Mouse (Mus musculus) retina, embryonic 14.5 days (tissue): ENCODE measurements around the gene Arfgap2.

Experiments
- DNase-seq: peaks from one replicate; pipeline ENCODE4 v3.0.0-alpha.2; 2015; ENCODE audit warnings: low spot score

Arfgap2 gene

GRCm38 (mm10) chr2:91259493-91259892, 5.3 kb upstream of the Arfgap2 start:
- DNase-seq: no peak

- DNase-seq: no peak
These were observed 798 bp upstream of the Arfgap2 start for GRCm38 (mm10) chr2:91263692-91264660.

- DNase-seq: no peak
These were observed 3.3 kb downstream of the Arfgap2 start for GRCm38 (mm10) chr2:91268042-91268441.

- DNase-seq: no peak
These were observed 3.9 kb downstream of the Arfgap2 start for GRCm38 (mm10) chr2:91268706-91269105.

GRCm38 (mm10) chr2:91269687-91270133, 4.9 kb downstream of the Arfgap2 start:
- no peak for DNase-seq

- peak; percentile 79 for DNase-seq
These were observed 14.1 kb downstream of the Arfgap2 start for GRCm38 (mm10) chr2:91278749-91279371.

- DNase-seq: no peak
These were observed 14.6 kb downstream of the Arfgap2 start for GRCm38 (mm10) chr2:91279372-91279755.

- DNase-seq: no peak
These were observed 16.6 kb downstream of the Arfgap2 start for GRCm38 (mm10) chr2:91281366-91281765.

- no peak for DNase-seq
These were observed 19.2 kb downstream of the Arfgap2 start for GRCm38 (mm10) chr2:91283972-91284371.

GRCm38 (mm10) chr2:91284375-91285199, 19.8 kb downstream of the Arfgap2 start:
- no peak for DNase-seq

GRCm38 (mm10) chr2:91285885-91286505, 21.2 kb downstream of the Arfgap2 start:
- DNase-seq: peak; percentile 88

GRCm38 (mm10) chr2:91287563-91287962, 22.8 kb downstream of the Arfgap2 start:
- DNase-seq: no peak

- no peak for DNase-seq
These were observed 26.6 kb downstream of the Arfgap2 start for GRCm38 (mm10) chr2:91291197-91292007.

GRCm38 (mm10) chr2:91294226-91294625, 29.5 kb downstream of the Arfgap2 start:
- no peak for DNase-seq

- DNase-seq: no peak
These were observed 31.1 kb downstream of the Arfgap2 start for GRCm38 (mm10) chr2:91295895-91296294.

GRCm38 (mm10) chr2:91299156-91299555, 34.4 kb downstream of the Arfgap2 start:
- no peak for DNase-seq

GRCm38 (mm10) chr2:91300784-91301183, 36.0 kb downstream of the Arfgap2 start:
- DNase-seq: no peak

- no peak for DNase-seq
These were observed 37.1 kb downstream of the Arfgap2 start for GRCm38 (mm10) chr2:91301836-91302235.

GRCm38 (mm10) chr2:91302845-91303244, 38.1 kb downstream of the Arfgap2 start:
- DNase-seq: no peak

- DNase-seq: no peak
These were observed 41.2 kb downstream of the Arfgap2 start for GRCm38 (mm10) chr2:91305926-91306325.

- DNase-seq: no peak
These were observed 41.8 kb downstream of the Arfgap2 start for GRCm38 (mm10) chr2:91306589-91306988.
